Mouse (Mus musculus) natural killer cell, adult 2 months (primary cell): ENCODE results near the gene Olfr266.

Experiments
- DNase-seq, 2 experiments: peaks; one replicate each; pipeline ENCODE4 v3.0.0; 2022; ENCODE audit warnings: low spot score in 2 of 2

Olfr266 gene

GRCm38 (mm10) chr3:106826187-106826586 is at the start of gene Olfr266:
Gene Olfr266 (minus strand): TSS chr3:106826287.
- no peak for DNase-seq

- DNase-seq, result no peak
Observed at GRCm38 (mm10) chr3:106875626-106876025, 49.5 kb upstream of the Olfr266 start.

- DNase-seq, result peak in 1 of 2 experiments; percentile 6
Observed at GRCm38 (mm10) chr3:106872893-106873292, 46.8 kb upstream of the Olfr266 start.

- peak; percentile 35 to 43 for DNase-seq
Observed at GRCm38 (mm10) chr3:106832107-106832506, 6.0 kb upstream of the Olfr266 start.

GRCm38 (mm10) chr3:106817676-106818075 is 8.4 kb downstream of the Olfr266 start:
- no peak for DNase-seq

GRCm38 (mm10) chr3:106808972-106809695 is 17.0 kb downstream of the Olfr266 start:
- DNase-seq, result no peak

GRCm38 (mm10) chr3:106798079-106798478 is 28.0 kb downstream of the Olfr266 start:
- no peak for DNase-seq

GRCm38 (mm10) chr3:106789930-106790329 is 36.2 kb downstream of the Olfr266 start, which contains the start of gene Cd53:
Gene Cd53 (minus strand): TSS chr3:106790149.
- DNase-seq, result peak; percentile 62 to 73

- DNase-seq, result peak; percentile 67 to 74
Observed at GRCm38 (mm10) chr3:106788440-106788887, 37.6 kb downstream of the Olfr266 start.

- peak; percentile 37 to 51 for DNase-seq
Observed at GRCm38 (mm10) chr3:106787972-106788371, 38.1 kb downstream of the Olfr266 start.

GRCm38 (mm10) chr3:106785130-106785529 is 41.0 kb downstream of the Olfr266 start:
- DNase-seq, result peak; percentile 73 to 75

GRCm38 (mm10) chr3:106771834-106772233 is 54.3 kb downstream of the Olfr266 start:
- no peak for DNase-seq
